Mouse (Mus musculus): ENCODE measurements at regions not wholly inside any gene's neighbourhood (a gene's known extent, or its start where the extent isn't known, plus 50 kb on each side); places are given as distances from the start of the nearest gene placed in this dataset.

GRCm38 (mm10) chr2:47053689-47054088 lies 1760.2 kb upstream of the Acvr2a start:
- H3K27ac ChIP-seq (ENCODE audit: insufficient read depth, low read depth) = no peak overlapping the region
- H3K36me3 ChIP-seq (replicated peaks in 1 of 2; ENCODE audit: control insufficient read depth in 1 of 2, insufficient read depth in 1 of 2, low read length in 1 of 2) = no peaks in the 10 kb centered on the region
- H3K4me1 ChIP-seq (ENCODE audit: control insufficient read depth in 1 of 2, insufficient read depth in 2 of 2) = no peaks in the 10 kb centered on the region
- TF ChIP-seq MYC (IDR thresholded peaks at IDR 0.05; ENCODE audit: low read depth, low read length) (no peak), HCFC1 (IDR thresholded peaks at IDR 0.05; ENCODE audit: low read depth, low read length) (no peak), MAFK (IDR thresholded peaks at IDR 0.05; ENCODE audit: insufficient replicate concordance, low read length) (no peak), POLR2A (IDR thresholded peaks at IDR 0.05; ENCODE audit: low read depth, low read length) (no peak), BHLHE40 (IDR thresholded peaks at IDR 0.05; ENCODE audit: low read depth, low read length) (no peak), MAZ (IDR thresholded peaks at IDR 0.05; ENCODE audit: low read depth, low read length) (no peak), ZNF384 (IDR thresholded peaks at IDR 0.05; ENCODE audit: low read depth, low read length) (peak; percentile 62), IRF4 (IDR thresholded peaks at IDR 0.05; ENCODE audit: low read depth, low read length) (no peak), TCF12 (IDR thresholded peaks at IDR 0.05; ENCODE audit: low read depth, low read length) (no peak), CHD2 (IDR thresholded peaks at IDR 0.05; ENCODE audit: low read length) (no peak), NRF1 (IDR thresholded peaks at IDR 0.05; ENCODE audit: low read depth, low read length) (no peak), JUN (IDR thresholded peaks at IDR 0.05; ENCODE audit: insufficient read depth, low read depth, low read length) (no peak), RAD21 (IDR thresholded peaks at IDR 0.05; ENCODE audit: low read depth, low read length) (peak; percentile 69), MEF2A (IDR thresholded peaks at IDR 0.05; ENCODE audit: borderline replicate concordance, low read depth, low read length) (no peak), ZC3H11A (IDR thresholded peaks at IDR 0.05; ENCODE audit: low read depth, low read length) (no peak), SMC3 (IDR thresholded peaks at IDR 0.05; ENCODE audit: low read depth, low read length) (peak; percentile 60), UBTF (IDR thresholded peaks at IDR 0.05; ENCODE audit: low read depth, low read length) (no peak), NELFE (IDR thresholded peaks at IDR 0.05; ENCODE audit: low read depth, low read length) (no peak), ZKSCAN1 (IDR thresholded peaks at IDR 0.05; ENCODE audit: borderline replicate concordance, low read depth, low read length) (no peak), ZMIZ1 (IDR thresholded peaks at IDR 0.05; ENCODE audit: low read depth, low read length) (no peak), CHD1 (IDR thresholded peaks at IDR 0.05; ENCODE audit: low read depth, low read length) (no peak), JUND (conservative IDR thresholded peaks at IDR 0.05; ENCODE audit: low read depth, low read length) (no peak), PAX5 (IDR thresholded peaks at IDR 0.05; ENCODE audit: low read length) (no peak), CTCF (conservative IDR thresholded peaks at IDR 0.05 in 1 of 2, IDR thresholded peaks at IDR 0.05 in 1 of 2; ENCODE audit: low read depth in 2 of 2, low read length in 2 of 2) (peak in 1 of 2 experiments; percentile 81; a peak in 2 of 4 replicates), USF2 (conservative IDR thresholded peaks at IDR 0.05; ENCODE audit: low read depth, low read length) (no peak), KAT2A (IDR thresholded peaks at IDR 0.05; ENCODE audit: insufficient replicate concordance, low read length) (no peak), TBP (conservative IDR thresholded peaks at IDR 0.05; ENCODE audit: low read depth, low read length) (no peak), RCOR1 (conservative IDR thresholded peaks at IDR 0.05; ENCODE audit: low read depth, low read length) (no peak), E2F4 (IDR thresholded peaks at IDR 0.05; ENCODE audit: insufficient replicate concordance, low read depth, low read length) (no peak), EP300 (IDR thresholded peaks at IDR 0.05; ENCODE audit: low read length) (no peak), SIN3A (IDR thresholded peaks at IDR 0.05; ENCODE audit: low read length) (no peak)
- no peaks in the 10 kb centered on the region for H3K79me2 ChIP-seq (replicated peaks; ENCODE audit: control insufficient read depth, extremely low read depth, insufficient read depth, poor library complexity, severe bottlenecking)
- DNase-seq (ENCODE audit: extremely low read depth) = peak; percentile 48
- no peak overlapping the region for H3K4me3 ChIP-seq (replicated peaks in 1 of 3; ENCODE audit: low read depth in 2 of 3, low read length in 2 of 3, poor library complexity in 1 of 3)
- no peaks in the 10 kb centered on the region for H3K27me3 ChIP-seq (replicated peaks)
- H3K4me2 ChIP-seq (ENCODE audit: insufficient read depth, low read depth, poor library complexity, severe bottlenecking) = no peak overlapping the region
- in situ Hi-C loops (cut with MboI; ENCODE audit: low pct_ligation_motif_present, low pct_unique_long_range_greater_than_20kb, low sequenced_read_pairs) = no loop called here
- no peaks in the 10 kb centered on the region for H3K9me3 ChIP-seq (replicated peaks; ENCODE audit: low read length)
- H3K9ac ChIP-seq (ENCODE audit: insufficient read depth, low read depth) = no peak overlapping the region
- dilution Hi-C loops (cut with MboI; ENCODE audit: extremely low pct_ligation_motif_present, extremely low pct_unique_long_range_greater_than_20kb, low sequenced_read_pairs) = no loop called here
